Mouse (Mus musculus) urinary bladder, postnatal 14 days (tissue): ENCODE data around the gene Adgrg5.

ENCODE experiments used
- DNase-seq: peaks from one replicate; pipeline ENCODE4 v3.0.0; 2021; ENCODE audit warnings: low spot score

The Adgrg5 gene

DNA sequence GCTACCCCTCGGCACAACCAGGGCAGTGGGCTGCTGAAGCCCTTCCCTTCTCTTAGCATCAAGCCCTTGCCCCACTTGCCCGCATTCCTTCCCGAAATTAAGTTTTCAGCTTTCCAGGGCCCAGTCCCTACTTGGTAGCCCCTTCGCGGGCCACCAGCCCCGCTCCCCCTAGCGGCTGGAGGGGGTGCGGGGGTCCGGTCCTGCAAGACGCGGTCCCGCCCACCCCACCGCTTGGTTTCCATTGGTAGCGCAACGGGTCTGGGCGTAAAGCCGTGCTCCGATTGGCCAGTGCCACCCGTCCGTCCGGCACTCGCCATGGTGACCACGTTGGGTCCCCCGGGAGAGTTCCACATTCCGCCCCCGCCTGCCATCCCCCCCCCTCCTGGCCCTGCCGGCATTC lies 6.1 kb upstream of the Adgrg5 start:
- peak; percentile 95 for DNase-seq

DNA sequence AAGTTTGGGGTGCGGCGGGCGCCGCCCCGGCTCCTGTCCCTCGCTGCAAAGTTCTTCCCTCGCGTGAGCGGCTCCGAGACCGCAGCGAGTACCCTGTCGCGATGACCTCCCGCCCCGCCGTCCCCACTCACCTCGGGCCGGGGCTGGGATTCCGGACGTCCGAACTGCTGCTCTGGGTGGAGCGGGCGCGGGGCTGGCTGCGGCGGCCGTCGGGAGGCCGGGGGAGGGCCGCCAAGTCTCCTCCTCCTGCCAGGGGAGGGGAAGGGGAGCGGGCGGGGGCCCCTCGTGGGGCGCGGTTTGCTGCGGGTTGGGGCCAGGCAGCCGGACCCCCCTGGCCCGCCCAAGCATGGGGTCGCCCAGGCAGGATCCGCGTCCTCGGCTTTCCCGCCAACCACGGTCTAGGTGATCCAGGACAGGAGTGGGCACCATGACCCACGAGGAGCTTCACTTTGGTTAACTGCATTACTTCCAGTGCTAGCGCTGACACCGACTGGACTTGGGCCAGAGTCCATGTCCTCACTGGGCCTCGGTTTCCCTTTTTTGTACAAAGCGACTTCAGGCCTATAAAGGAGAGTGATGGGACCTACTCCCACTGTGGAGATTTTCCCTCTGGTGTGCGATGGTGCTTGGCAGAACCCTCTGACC lies 5.5 kb upstream of the Adgrg5 start, which contains the start of gene Ccdc102a:
Gene Ccdc102a, minus strand, starts transcription at position 248 of the 645 bp plus-strand sequence.
- DNase-seq: peak; percentile 62

DNA sequence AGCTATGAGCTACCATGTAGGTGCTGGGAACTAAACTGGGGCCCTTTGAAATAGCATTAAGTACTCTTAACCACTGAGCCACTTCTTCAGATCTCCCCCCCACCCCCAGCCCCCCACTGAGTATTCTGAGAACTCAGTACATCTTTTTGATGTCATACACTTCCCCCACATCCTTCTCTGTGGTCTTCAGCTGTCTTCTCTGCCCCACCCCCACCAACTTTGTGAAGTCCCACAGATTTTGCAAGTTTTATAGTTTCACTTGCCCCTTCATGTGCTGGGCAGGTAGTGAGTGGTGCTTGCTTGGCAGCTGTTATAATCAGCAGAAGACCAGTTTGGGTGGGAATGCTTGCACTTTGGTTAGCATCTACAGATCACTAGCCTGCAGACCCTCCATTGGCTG lies 4.2 kb upstream of the Adgrg5 start:
- DNase-seq: no peak

DNA sequence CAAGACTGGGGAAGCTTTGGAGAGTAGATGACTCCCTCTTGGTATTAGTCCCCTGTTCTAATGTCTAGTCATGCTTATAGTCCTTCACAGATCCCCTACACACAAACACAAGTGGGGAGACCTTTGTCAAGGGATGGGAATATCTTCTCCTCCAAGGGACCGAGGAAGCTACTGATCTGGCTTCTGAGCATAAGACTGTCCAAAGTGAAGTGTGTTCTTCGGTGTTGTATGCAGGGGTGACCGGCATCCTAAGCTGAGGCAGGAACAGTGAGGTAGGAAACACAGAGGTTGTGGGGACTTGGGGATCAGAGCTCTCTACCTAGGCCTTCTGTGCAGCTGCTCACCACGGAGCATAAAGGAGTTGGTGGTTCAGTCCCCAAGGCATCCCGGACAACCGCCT lies 1.3 kb upstream of the Adgrg5 start:
- no peak for DNase-seq

DNA sequence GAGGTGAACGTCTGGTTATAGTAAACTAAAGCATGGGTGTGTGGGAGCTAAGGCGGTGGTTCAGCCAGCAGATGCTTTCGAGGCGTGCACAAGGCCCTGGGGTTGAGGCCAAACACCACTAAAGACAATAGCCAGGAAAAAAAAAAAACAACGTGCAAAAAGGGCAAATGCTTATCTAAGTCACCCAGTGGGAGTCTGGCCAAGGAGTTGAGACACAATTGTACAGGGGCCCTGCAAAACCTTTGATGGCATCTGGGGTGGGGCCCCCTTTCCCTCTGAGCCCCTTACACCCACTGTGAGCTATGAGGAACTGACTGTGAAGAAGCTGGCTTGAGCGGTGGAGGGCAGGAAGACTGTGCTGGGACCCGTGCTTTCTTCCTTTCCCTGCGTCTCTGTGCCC lies 892 bp upstream of the Adgrg5 start:
- DNase-seq: no peak

DNA sequence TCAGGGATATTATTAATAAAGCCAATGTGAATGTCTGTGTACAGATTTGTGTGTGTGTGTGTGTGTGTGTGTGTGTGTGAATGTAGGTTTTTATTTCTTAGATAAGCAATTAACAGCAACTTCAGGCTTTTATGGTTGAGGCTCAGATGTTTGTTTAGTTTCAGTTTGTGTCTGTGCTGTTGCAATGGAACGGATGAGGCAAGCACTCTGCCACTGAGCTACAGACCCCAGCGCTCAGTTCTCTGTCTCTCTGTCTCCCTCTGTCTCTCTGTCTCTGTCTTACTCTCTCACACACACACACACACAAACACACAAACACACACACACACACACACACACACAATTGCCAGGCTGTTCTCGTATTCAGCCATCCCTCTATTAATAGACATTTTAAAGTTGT lies 4.7 kb downstream of the Adgrg5 start:
- no peak for DNase-seq

DNA sequence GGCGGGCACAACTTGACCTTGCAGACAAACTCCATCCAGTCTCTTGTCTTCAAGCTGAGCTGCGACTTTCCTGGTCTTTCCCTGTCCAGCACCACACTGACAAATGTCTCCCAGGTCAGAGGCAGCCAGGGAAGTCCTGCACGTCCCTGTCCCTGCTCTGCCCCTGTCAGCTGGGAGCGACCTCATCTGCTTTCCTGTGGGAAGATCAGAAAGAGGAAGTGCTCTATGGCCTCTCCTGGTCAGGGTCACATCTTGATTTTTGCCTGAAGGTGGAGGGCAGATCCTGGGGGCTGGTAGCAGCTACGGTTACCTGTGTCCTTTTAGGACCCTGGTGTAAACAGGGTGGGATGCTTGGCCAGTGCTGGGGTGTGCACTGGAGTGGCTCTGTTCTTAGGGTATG lies 10.4 kb downstream of the Adgrg5 start:
- DNase-seq: no peak

DNA sequence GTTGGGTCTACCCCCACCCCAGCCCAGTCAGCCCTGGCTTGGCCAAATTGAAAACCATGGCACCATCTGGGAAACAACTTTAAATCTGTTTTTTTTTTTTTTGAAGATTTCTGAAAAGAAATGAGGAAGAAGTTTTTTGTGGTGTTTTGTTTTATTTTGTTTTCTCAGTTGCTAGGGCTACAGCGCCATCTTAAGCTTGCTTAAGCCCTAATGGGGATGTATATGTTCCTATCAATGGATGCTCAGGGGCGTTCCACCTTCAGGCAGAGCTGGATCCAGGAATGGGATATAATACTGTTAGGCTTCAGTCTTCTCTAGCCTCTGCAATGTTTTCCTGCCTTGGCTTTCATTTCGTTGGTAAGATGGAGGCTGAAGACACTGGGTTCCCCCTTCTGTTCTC lies 11.7 kb downstream of the Adgrg5 start:
- DNase-seq: no peak

DNA sequence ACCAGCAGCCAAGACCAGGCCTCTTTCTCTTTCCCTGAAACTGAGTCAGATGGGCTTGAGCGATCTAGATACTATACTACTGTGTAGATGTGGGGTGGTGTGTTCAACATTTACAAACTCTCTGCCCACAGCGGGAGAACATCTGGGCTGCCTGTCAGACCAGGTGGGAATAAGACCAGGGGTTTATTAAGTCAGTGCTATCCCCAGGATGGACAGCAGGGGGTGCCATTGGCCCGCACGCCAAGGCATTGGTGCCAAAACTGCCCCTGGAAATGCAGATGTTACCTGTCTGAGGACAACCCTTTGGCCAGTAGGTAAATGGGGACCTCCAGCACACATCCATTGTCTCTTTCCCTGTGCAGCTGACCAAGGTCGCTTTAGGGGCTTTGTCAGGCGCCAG lies 19.1 kb downstream of the Adgrg5 start:
- peak; percentile 66 for DNase-seq

DNA sequence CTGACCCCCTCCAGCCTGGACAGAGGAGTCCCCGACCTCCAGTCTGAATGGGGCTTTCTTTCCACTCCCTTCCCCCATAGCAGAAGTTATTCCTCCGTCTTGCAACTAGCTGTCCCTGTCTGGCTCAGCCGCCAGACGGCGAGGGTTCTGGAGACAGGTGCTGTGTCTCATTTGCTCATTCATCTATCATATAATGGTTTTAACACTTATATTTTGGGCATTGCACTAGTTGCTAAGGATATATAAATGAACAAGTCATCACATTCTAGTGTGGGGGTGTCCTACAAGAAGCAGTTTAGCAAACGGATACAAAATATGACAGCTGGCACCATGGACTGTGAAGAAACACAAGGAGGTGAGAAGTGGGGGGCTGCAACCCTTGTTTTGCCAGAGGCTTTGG lies 21.7 kb downstream of the Adgrg5 start:
- no peak for DNase-seq

DNA sequence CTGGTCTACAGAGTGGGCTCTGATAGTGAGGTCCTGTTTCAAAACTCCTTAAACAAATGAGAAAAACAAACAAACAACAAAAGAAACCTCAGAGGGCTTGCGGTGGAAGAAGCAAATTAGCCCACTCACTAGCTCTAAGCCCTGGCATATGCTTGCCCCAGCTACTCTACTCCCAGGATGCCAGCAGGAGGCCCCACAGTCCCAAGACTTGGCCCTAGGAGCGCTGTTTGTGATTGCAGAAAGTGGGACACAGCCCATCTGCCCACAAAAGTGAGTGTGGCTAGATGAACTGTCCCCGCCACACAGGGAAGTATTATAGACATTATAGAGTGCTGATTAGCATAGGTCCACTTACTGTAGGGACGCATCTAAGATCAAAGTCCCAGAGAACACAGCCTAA lies 24.9 kb downstream of the Adgrg5 start:
- DNase-seq: no peak

DNA sequence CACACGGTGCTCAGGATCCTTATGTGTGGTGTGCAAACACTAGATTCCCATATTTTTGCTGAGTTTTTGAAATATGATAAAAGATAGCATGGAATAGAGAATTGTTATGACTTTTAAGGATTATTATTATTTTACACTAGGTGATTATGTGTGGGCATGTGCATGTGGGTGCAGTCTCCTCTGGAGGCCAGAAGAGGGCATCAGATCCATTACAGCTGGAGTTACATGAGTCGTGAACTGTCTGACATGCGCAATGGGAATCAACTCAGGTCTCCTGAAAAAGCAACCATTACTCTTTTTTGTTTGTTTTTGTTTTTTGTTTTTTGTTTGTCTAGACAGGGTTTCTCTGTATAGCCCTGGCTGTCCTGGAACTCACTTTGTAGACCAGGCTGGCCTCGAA lies 25.5 kb downstream of the Adgrg5 start:
- DNase-seq: no peak

DNA sequence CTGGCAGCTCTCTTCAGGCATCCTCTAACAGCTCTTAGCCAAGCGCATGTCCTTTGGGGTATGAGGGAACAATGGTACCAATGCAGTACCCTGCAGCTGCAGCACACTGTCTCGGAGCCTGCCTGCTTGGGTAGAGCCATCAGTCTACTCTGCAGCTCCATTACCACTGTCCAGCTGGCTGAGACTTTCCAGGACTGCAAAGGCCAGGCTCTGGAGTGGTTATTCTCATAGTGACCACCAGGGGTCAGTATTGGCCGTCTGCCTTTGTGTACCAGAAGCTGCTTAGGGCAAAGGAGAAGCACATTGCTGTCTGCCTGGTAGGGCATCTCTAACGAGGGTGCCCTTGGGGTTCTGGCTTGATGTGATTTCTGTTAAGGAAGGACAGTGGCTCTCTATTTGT lies 26.6 kb downstream of the Adgrg5 start:
- DNase-seq: peak; percentile 71

DNA sequence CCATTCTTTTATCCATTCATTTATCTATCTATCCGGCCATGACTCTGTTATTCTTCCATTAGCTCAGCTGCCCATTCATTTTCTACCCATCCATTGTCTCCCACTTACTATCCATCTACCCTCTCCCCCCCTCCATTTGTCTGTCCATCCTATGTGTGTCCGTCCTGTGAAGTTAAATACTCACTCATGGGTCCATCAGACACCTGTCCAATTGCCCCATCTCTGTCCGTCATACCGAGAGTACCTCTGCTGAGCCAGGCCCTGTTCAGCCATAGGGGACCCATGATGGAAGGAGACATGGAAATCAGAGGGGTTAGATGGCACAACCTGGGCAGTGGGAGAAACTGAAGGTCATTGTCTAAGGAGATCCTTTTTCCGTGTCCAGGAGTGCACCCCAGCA lies 27.0 kb downstream of the Adgrg5 start:
- DNase-seq: no peak

DNA sequence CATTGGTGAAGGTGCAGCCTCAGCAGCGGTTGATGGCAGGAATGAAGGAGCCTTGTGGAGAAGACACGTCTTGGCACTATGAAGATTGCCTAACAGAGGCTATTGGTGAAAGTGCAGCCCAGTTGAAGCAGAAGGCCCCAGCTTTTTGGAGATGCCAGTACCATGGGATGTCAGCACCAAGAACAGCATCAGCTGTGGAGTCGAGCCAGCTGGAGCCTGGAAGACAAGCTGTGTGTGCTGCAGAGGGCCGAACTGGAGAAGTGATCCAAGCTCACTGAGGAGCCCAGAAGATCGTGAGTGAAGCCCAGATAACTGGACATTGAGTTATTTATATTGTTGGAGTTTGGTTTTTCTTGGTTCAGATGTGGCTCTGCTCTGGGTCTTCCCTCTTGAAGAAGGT lies 28.6 kb downstream of the Adgrg5 start:
- no peak for DNase-seq

DNA sequence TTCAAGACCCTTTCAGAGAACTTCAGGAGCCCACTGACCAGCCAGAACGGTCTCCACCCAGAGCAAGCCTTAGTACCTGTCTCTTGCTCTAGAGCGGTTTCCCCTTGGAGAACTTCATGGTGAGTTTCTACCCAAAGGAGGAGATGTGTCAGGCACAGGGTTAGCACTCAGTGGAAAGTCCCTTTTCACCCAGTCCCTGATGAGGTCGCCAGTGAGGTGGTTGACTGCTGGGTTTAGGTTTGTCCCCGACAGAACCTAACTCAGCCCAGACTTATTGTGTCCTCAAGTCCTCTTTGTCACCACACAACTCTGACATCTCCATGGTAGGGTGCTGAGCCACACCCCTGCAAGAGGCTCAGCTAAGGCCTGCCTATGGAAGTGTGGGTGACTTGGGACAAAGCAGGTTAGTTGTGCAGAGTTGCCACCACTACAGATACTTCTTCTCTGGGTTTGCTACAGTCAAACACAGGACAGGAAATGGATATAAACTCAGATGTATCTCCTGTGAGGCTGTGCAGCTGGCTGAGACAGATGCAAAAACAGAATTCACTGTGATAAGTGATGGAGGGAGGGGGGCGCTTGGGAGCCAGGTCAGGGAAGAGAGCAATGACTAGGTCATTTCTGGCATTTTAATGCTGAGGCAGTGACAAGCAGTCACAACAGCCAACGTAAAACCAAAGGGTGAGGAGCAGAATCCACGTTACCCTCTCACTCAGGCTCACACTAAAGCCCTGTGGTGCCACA lies 30.3 kb downstream of the Adgrg5 start:
- DNase-seq: no peak

DNA sequence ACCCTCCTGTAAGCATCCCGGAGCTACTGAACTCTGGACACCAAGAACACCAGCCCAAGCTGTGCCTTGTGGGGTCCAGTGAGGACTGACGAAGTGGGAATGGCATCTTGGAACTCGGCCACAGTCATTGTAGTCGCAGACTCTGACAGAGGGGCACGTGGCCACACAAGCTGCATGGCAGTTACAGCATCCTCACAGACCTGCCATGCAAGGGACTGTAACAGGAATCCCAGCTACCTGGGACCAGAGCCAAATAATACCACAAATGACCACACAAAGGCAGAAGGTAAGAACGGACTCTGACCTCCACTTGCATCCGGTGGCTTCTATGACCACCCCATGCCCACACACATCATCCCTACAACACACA lies 30.9 kb downstream of the Adgrg5 start:
- DNase-seq: peak; percentile 34

DNA sequence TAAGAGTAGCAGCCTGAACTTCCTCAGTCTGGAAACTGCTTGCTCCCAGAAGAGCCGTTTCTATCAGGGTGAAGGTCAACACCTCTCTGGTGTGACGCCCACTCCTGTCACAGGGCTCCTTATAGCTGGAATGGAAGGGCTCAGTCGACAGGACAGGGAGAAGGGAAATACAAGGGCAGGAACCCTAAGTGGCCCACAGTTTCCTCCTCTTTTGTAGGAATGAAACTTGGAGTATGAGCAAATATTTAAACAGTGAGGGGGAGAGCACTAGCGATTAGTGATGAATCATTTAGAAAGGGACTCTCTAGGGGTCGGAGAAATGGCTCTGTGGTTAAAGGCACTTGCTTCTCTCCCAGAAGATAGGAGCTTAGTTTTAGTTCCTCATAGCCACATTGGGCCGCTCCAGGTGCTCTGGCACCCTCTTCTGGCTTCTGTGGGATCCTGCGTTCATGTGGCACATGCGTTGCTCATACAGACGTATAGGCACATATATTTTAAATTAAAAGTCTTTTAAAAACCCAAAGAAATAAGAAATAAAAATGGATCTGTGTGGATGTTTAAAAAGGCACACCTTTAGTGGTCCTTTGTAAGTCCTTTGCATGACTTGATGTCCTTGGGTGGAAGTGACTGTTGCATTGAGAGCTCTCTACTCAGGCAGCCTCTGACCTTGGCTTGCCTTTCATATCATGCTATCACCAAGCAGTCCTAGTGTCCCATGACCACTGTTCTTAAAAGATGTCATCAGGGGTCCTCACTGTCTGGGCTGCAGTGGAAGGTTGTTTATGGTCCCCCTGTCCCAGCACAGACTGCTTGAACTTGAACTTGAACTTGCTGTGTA lies 31.6 kb downstream of the Adgrg5 start:
- DNase-seq: peak; percentile 67

DNA sequence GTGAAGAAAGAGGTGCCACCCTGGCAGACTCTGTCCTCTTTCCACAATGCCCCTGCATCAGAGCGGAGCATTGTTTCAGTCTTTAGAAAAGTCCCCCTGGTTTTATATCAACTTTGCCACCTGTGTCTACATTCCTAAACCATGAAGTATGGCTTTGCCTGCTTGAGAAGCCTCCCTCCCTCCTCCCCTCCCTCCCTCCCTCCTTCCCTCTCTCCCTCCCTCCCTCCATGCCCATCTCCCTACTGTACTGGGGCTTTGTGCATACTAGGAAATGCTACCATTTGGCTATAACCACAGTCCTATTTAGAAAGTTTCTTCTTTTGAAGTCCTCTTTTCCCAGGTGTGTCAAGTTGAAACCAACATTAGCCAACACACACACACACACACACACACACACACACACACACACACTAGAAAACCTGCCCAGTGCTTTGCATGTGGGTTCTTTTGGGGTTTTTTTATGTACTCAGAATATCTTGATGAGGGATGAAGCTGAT lies 32.6 kb downstream of the Adgrg5 start:
- no peak for DNase-seq

DNA sequence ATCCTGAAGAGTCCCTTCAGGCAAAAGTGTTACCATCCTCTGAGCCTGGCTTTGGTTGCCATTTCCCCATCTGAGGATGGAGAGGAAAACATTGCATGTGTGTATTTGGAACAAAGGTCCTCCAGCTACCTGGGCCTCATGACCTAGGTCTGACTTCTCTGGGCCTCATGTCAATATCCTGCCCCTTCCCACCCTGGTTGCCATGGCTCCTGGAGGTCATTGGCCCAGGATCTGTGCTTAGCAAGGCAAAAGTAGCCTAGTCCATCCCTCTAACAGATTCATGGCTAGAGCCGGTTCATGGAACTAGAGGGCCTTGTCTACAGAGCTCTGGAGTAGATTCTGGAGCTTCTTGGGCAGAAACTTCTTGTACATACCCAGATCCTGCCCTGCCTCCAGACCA lies 38.7 kb downstream of the Adgrg5 start:
- no peak for DNase-seq

DNA sequence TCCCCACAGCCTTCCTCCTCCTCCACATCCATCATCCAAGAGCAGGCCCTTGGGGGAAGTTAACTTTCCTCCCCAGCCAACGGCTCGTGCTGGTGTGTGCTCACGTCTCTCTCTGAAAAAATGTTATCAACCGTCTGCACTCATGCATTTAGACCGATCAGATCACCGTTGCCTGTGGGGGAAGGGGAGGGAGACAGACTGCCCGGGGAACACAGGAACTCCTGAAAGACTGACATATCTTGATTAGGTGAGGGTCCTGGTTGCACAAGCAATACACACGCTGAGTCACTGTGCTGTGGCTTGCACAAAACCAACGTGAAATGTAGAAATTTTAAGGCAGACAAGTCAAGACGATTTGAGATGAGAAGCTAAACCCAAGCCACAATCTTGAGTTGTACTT lies 41.3 kb downstream of the Adgrg5 start:
- peak; percentile 50 for DNase-seq

DNA sequence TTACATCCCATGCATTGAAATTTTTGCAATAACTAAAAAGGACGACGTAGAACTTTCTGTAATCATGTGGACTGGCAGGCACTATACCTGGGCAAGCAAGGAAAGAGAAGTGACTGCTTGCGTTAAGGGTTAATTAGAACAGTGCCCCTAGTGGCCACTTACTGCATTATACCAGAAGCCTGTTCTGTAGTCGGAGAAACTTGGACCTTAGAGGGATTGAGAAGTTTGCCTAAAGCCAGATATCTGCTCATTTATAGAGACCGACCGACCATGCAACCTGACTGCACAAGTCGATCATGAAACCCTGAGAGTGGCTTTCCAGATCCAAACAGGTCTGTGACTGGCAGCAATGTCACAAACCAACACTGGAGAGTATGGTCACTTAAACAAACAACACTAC lies 43.1 kb downstream of the Adgrg5 start:
- DNase-seq: no peak

DNA sequence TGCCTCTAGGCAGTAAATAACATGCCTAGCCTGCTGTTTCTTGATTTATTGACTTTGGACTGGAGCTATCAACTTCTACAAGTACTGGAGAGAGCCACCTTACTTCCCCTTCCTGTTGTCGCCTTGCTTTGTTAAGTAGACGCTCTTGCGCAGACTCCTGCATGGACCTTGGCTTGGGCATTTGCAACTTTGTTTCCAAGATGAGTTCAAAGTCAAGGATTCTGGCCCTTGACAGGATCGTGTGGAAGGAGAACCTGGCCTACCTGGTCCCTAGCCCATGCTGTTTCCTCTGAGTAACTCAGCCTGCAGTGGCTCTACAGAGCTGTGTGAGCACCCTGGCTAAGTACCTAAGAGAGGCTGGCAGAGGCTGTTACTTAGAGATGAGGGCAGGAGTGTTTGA lies 43.6 kb downstream of the Adgrg5 start:
- DNase-seq: no peak
